Mouse (Mus musculus) megakaryocyte, embryonic 14.5 days (primary cell): ENCODE data around the gene Papln.

Experiments
- FLI1 ChIP-seq: IDR thresholded peaks from 2 replicates; pipeline ENCODE4 v1.6.1; 2012; ENCODE audit warnings: low read length, inconsistent platforms, mixed read lengths
- GATA1 ChIP-seq: IDR thresholded peaks from 3 replicates; pipeline ENCODE4 v1.6.1; 2012; ENCODE audit warnings: mixed read lengths, low read length, inconsistent platforms, borderline replicate concordance

GRCm38 (mm10) chr12:83762706-83763105 is 728 bp upstream of the Papln start:
- TF ChIP-seq GATA1 (no peak), FLI1 (no peak)
